Mouse (Mus musculus) brain, embryonic 18.5 days (tissue): ENCODE data around the gene Gkn3.

Experiments
- DNase-seq: peaks from one replicate; pipeline ENCODE4 v3.0.0-alpha.2; 2012; ENCODE audit warnings: low read depth, low spot score

Gkn3 gene

GRCm38 (mm10) chr6:87354441-87354840, 34.3 kb downstream of the Gkn3 start:
- no peak for DNase-seq

GRCm38 (mm10) chr6:87350829-87351228, 37.9 kb downstream of the Gkn3 start, which contains the start of gene Gkn1:
Gene Gkn1, minus strand, starts transcription at chr6:87350942.
- DNase-seq, result no peak

GRCm38 (mm10) chr6:87335935-87336295, 52.8 kb downstream of the Gkn3 start:
- no peak for DNase-seq

- DNase-seq, result no peak
Observed at GRCm38 (mm10) chr6:87335091-87335934, 53.4 kb downstream of the Gkn3 start, which contains the start of gene Antxr1. Gene Antxr1, minus strand, starts transcription at chr6:87335821.

- DNase-seq, result no peak
Observed at GRCm38 (mm10) chr6:87334361-87335090, 54.2 kb downstream of the Gkn3 start.
